Mouse (Mus musculus) thymus, adult 2 months (tissue): Measurements from ENCODE around the gene Gemin5. TPM values are rescaled to one million over a fixed set of nuclear protein-coding genes. Genes with fewer than 3 reads are reported as not detected.
"Not testable (repeated sequence)": the region's sequence is repeated elsewhere in the genome, so short reads cannot be mapped to it uniquely, and the experiment has no call there.

ENCODE experiments used
- DNase-seq: peaks from one replicate; pipeline ENCODE4 v3.0.0; 2021
- H3K27ac ChIP-seq: fragments of 200-500 bp; 2 replicates; pipeline ENCODE4 v1.5.1; 2012; ENCODE audit warnings: low read length, control low read depth; ENCODE audit not compliant: control insufficient read depth, insufficient read depth
- H3K27me3 ChIP-seq: fragments of 200-500 bp; 2 replicates; pipeline ENCODE4 v1.6.1; 2012; ENCODE audit warnings: mild to moderate bottlenecking, low read length, moderate library complexity, mixed read lengths; ENCODE audit not compliant: control insufficient read depth, insufficient read depth
- H3K36me3 ChIP-seq: fragments of 200-500 bp; 2 replicates; pipeline ENCODE4 v1.6.1; 2012; ENCODE audit warnings: mild to moderate bottlenecking, low read length, moderate library complexity; ENCODE audit not compliant: control insufficient read depth, insufficient read depth
- H3K4me1 ChIP-seq: fragments of 200-500 bp; replicated peaks from 2 replicates; pipeline ENCODE4 v1.6.1; 2012; ENCODE audit warnings: low read length; ENCODE audit not compliant: control insufficient read depth, insufficient read depth
- H3K4me3 ChIP-seq: fragments of 200-500 bp; 2 replicates; pipeline ENCODE4 v1.5.1; 2012; ENCODE audit warnings: mild to moderate bottlenecking, low read length, control low read depth, moderate library complexity; ENCODE audit not compliant: control insufficient read depth, insufficient read depth
- CTCF ChIP-seq: fragments of 200-500 bp; IDR thresholded peaks from 2 replicates; pipeline ENCODE4 v1.5.1; 2012; ENCODE audit warnings: mild to moderate bottlenecking, control low read depth, low read length, moderate library complexity, borderline replicate concordance; ENCODE audit not compliant: control insufficient read depth, poor library complexity, insufficient read depth; ENCODE audit errors: extremely low read depth
- POLR2A ChIP-seq: fragments of 200-500 bp; IDR thresholded peaks from 2 replicates; pipeline ENCODE4 v1.6.1; 2012; ENCODE audit warnings: mild to moderate bottlenecking, low read length, control low read depth, moderate library complexity; ENCODE audit not compliant: control insufficient read depth, poor library complexity, insufficient read depth; ENCODE audit errors: extremely low read depth
- WGBS: fragments of 180-500 bp; shearing (Covaris S2); methylation state at CpG from one replicate; pipeline ENCODE4 v1.1.7; 2018; 5-methylcytosine and 5-hydroxymethylcytosine counted together
- polyA plus RNA-seq: library from polyadenylated mRNA; depleted of rRNA; stranded (reverse); fragments of >200 nt; gene quantifications from 2 replicates; pipeline ENCODE4 v1.2.3, GENCODE M21; 2012

Gene Gemin5
- polyA plus RNA-seq, 1 experiment = 20.4 TPM

- TF ChIP-seq CTCF = no peak
- TF ChIP-seq POLR2A = no peak
- H3K27me3 ChIP-seq = no peaks in the 10 kb centered on the region
- WGBS = 24% methylated on average over 2 of the region's 2 CpGs
- H3K4me3 ChIP-seq = no peak overlapping the region
- peak overlapping the region; percentile 99 for H3K27ac ChIP-seq
- DNase-seq = no peak
- peaks cover 11% of the 10 kb centered on the region for H3K36me3 ChIP-seq
- H3K4me1 ChIP-seq = peaks cover 43% of the 10 kb centered on the region
These were observed 43.3 kb upstream of the Gemin5 start for GRCm38 (mm10) chr11:58211682-58212067.

- Histone ChIP-seq H3K27ac (peak overlapping the region; percentile 99), H3K36me3 (peaks cover 16% of the 10 kb centered on the region), H3K4me1 (peaks cover 41% of the 10 kb centered on the region), H3K27me3 (no peaks in the 10 kb centered on the region), H3K4me3 (no peak overlapping the region)
- TF ChIP-seq POLR2A (no peak), CTCF (no peak)
- WGBS = 28% methylated on average over 9 of the region's 9 CpGs
- peak; percentile 30 for DNase-seq
These were observed 42.8 kb upstream of the Gemin5 start for GRCm38 (mm10) chr11:58211062-58211681.

- peak; percentile 48 for DNase-seq
- Histone ChIP-seq H3K27ac (peak overlapping the region; percentile 99), H3K36me3 (peaks cover 23% of the 10 kb centered on the region), H3K27me3 (no peaks in the 10 kb centered on the region), H3K4me1 (peaks cover 36% of the 10 kb centered on the region), H3K4me3 (no peak overlapping the region)
- WGBS = 48% methylated on average over 1 of the region's 1 CpGs
- no peak for TF ChIP-seq CTCF
- TF ChIP-seq POLR2A = no peak
These were observed 42.1 kb upstream of the Gemin5 start for GRCm38 (mm10) chr11:58210321-58210886.

- Histone ChIP-seq H3K27ac (peak overlapping the region; percentile 72), H3K4me3 (peak overlapping the region; percentile 49), H3K27me3 (no peaks in the 10 kb centered on the region), H3K4me1 (peaks cover 14% of the 10 kb centered on the region), H3K36me3 (peaks cover 12% of the 10 kb centered on the region)
- WGBS = 17% methylated on average over 12 of the region's 12 CpGs
- DNase-seq = peak; percentile 55
- TF ChIP-seq CTCF (no peak), POLR2A (no peak; the same call in 1 of the 2 replicates)
These were observed 32.7 kb upstream of the Gemin5 start for GRCm38 (mm10) chr11:58201052-58201451.

GRCm38 (mm10) chr11:58200226-58200625, 31.9 kb upstream of the Gemin5 start:
- H3K4me3 ChIP-seq = peak overlapping the region; percentile 88

GRCm38 (mm10) chr11:58199229-58200037, 31.1 kb upstream of the Gemin5 start, which contains the start of the genes Igtp and Irgm2:
Gene Igtp, plus strand, starts transcription at chr11:58199556.
Gene Irgm2, plus strand, starts transcription at chr11:58199618.
- H3K36me3 ChIP-seq, H3K27me3 ChIP-seq: not testable (repeated sequence)
- peaks cover 14% of the 10 kb centered on the region for H3K4me1 ChIP-seq
- 0 out of 2 replicates have a peak, but pooled peaks have one; percentile 48 for TF ChIP-seq POLR2A
- H3K4me3 ChIP-seq = peak within 1 kb of the TSS; percentile 88
- peak; percentile 90 for DNase-seq
- WGBS = under 1% methylated on average over 14 of the region's 15 CpGs
- peak within 1 kb of the TSS; percentile 94 for H3K27ac ChIP-seq

More at GRCm38 (mm10) chr11:58200226-58200625, 31.9 kb upstream of the Gemin5 start:
- WGBS = 19% methylated on average over 4 of the region's 4 CpGs
- Histone ChIP-seq H3K36me3 (peaks cover 7% of the 10 kb centered on the region), H3K27me3 (no peaks in the 10 kb centered on the region), H3K4me1 (peaks cover 14% of the 10 kb centered on the region), H3K27ac (peak overlapping the region; percentile 94)
- TF ChIP-seq POLR2A = no peak
- no peak for TF ChIP-seq CTCF
- DNase-seq = peak; percentile 56
